Mouse (Mus musculus) midbrain, postnatal 0 days (tissue): Measurements from ENCODE around the gene Gnat1. TPM values are rescaled to one million over a fixed set of nuclear protein-coding genes. Genes with fewer than 3 reads are reported as not detected.

Experiments
- ATAC-seq: fragments of 200-750 bp; cut with Nextera tagmentation; 2 replicates; pipeline ENCODE4 v1.8.0; 2017; ENCODE audit warnings: moderate number of reproducible peaks, mild to moderate bottlenecking, moderate TSS enrichment, moderate library complexity; ENCODE audit not compliant: low FRiP score
- DNase-seq: peaks from one replicate; pipeline ENCODE4 v3.0.0-alpha.2; 2015; ENCODE audit warnings: low spot score
- H3K27ac ChIP-seq: fragments of 300-500 bp; sonication (generic); 2 replicates; pipeline ENCODE4 v1.5.1; 2014; ENCODE audit warnings: low read depth, mild to moderate bottlenecking, low read length, mixed read lengths
- H3K27me3 ChIP-seq: fragments of 300-500 bp; sonication (generic); 2 replicates; pipeline ENCODE4 v1.6.1; 2014; ENCODE audit warnings: low read length, control low read depth, mixed read lengths; ENCODE audit not compliant: insufficient read depth
- H3K36me3 ChIP-seq: fragments of 300-500 bp; sonication (generic); 2 replicates; pipeline ENCODE4 v1.6.1; 2014; ENCODE audit warnings: low read length, control low read depth, mixed read lengths; ENCODE audit not compliant: insufficient read depth
- H3K4me1 ChIP-seq: fragments of 300-500 bp; sonication (generic); 2 replicates; pipeline ENCODE4 v1.6.1; 2014; ENCODE audit warnings: mild to moderate bottlenecking, control low read depth, antibody characterized with exemption, low read length, mixed read lengths; ENCODE audit not compliant: insufficient read depth
- H3K4me2 ChIP-seq: fragments of 300-500 bp; sonication (generic); 2 replicates; pipeline ENCODE4 v1.6.1; 2014; ENCODE audit warnings: low read depth, mild to moderate bottlenecking, low read length, mixed read lengths; ENCODE audit not compliant: poor library complexity, severe bottlenecking
- H3K4me3 ChIP-seq: fragments of 300-500 bp; sonication (generic); 2 replicates; pipeline ENCODE4 v1.5.1; 2014; ENCODE audit warnings: low read depth, mild to moderate bottlenecking, low read length, moderate library complexity
- H3K9ac ChIP-seq: fragments of 300-500 bp; sonication (generic); replicated peaks from 2 replicates; pipeline ENCODE4 v1.6.1; 2014; ENCODE audit warnings: mild to moderate bottlenecking, low read length, moderate library complexity, mixed read lengths; ENCODE audit not compliant: poor library complexity, severe bottlenecking
- H3K9me3 ChIP-seq: fragments of 300-500 bp; sonication (generic); 2 replicates; pipeline ENCODE4 v1.6.1; 2016; ENCODE audit warnings: low read length, control low read depth
- CTCF ChIP-seq: IDR thresholded peaks from 2 replicates; pipeline ENCODE4 v1.5.1; 2016; ENCODE audit warnings: antibody characterized with exemption, mild to moderate bottlenecking
- WGBS: fragments of 180-500 bp; shearing (Covaris S2); extraction: QIAGEN DNeasy Blood & Tissue Kit; methylation state at CpG from one replicate; pipeline ENCODE4 v1.1.7; 2014; 5-methylcytosine and 5-hydroxymethylcytosine counted together
- polyA plus RNA-seq: library from polyadenylated mRNA; unstranded; fragments of >200 nt; fragmentation: Nextera tagmentation; extraction: Ambion mirVana; gene quantifications from 2 replicates; pipeline ENCODE4 v1.2.1, GENCODE M21; 2015
- total RNA-seq: library from RNA; depleted of rRNA; stranded (reverse); fragments of >200 nt; gene quantifications from 2 replicates; pipeline ENCODE4 v1.2.3, GENCODE M21; 2014

Gene Gnat1
- total and polyA plus RNA-seq, 2 experiments from 2014 or later = 0.55 to 2.6 TPM

- no peaks in the 10 kb centered on the region for H3K36me3 ChIP-seq
Measured at GRCm38 (mm10) chr9:107662342-107662741, 17.2 kb downstream of the Gnat1 start.

GRCm38 (mm10) chr9:107660777-107661176 is 18.7 kb downstream of the Gnat1 start:
- no peaks in the 10 kb centered on the region for H3K9me3 ChIP-seq
- peaks cover 7% of the 10 kb centered on the region; the same call in 1 of the 2 replicates for H3K27me3 ChIP-seq
- H3K4me1 ChIP-seq = peaks cover 8% of the 10 kb centered on the region; the same call in 1 of the 2 replicates
- ATAC-seq (no peak), DNase-seq (no peak)
- TF ChIP-seq CTCF = no peak
- no peak overlapping the region for H3K4me3 ChIP-seq
- H3K27ac ChIP-seq = peak overlapping the region; percentile 9; the same call in 1 of the 2 replicates
- no peaks in the 10 kb centered on the region for H3K36me3 ChIP-seq
- no peak overlapping the region for H3K9ac ChIP-seq
- no peak overlapping the region for H3K4me2 ChIP-seq
- 44% methylated on average over 3 of the region's 3 CpGs for WGBS

More at GRCm38 (mm10) chr9:107662342-107662741, 17.2 kb downstream of the Gnat1 start:
- no peak overlapping the region for H3K4me2 ChIP-seq
- 90% methylated on average over 8 of the region's 8 CpGs for WGBS
- H3K9ac ChIP-seq = no peak overlapping the region
- no peak for TF ChIP-seq CTCF
- H3K4me1 ChIP-seq = peaks cover 8% of the 10 kb centered on the region; the same call in 1 of the 2 replicates
- peaks cover 7% of the 10 kb centered on the region; the same call in 1 of the 2 replicates for H3K27me3 ChIP-seq
- DNase-seq (no peak), ATAC-seq (no peak)
- no peaks in the 10 kb centered on the region for H3K9me3 ChIP-seq
- H3K4me3 ChIP-seq = no peak overlapping the region
- H3K27ac ChIP-seq = no peak overlapping the region

GRCm38 (mm10) chr9:107659961-107660360 is 19.6 kb downstream of the Gnat1 start:
- H3K4me1 ChIP-seq = peaks cover 8% of the 10 kb centered on the region; the same call in 1 of the 2 replicates
- H3K27me3 ChIP-seq = no peaks in the 10 kb centered on the region
- TF ChIP-seq CTCF = no peak
- H3K9me3 ChIP-seq = no peaks in the 10 kb centered on the region
- ATAC-seq (peak; percentile 22; the same call in 1 of the 2 replicates), DNase-seq (peak; percentile 41)
- no peak overlapping the region for H3K9ac ChIP-seq
- peak overlapping the region; percentile 49; the same call in 1 of the 2 replicates for H3K27ac ChIP-seq
- H3K4me3 ChIP-seq = no peak overlapping the region
- no peaks in the 10 kb centered on the region for H3K36me3 ChIP-seq
- H3K4me2 ChIP-seq = no peak overlapping the region
- WGBS = 63% methylated on average over 3 of the region's 3 CpGs

GRCm38 (mm10) chr9:107659551-107659950 is 20.0 kb downstream of the Gnat1 start:
- Histone ChIP-seq H3K4me2 (no peak overlapping the region), H3K27ac (0 out of 2 replicates have a peak overlapping the region, but pooled peaks have one; percentile 49), H3K4me1 (peaks cover 8% of the 10 kb centered on the region; the same call in 1 of the 2 replicates), H3K9me3 (no peaks in the 10 kb centered on the region), H3K4me3 (no peak overlapping the region), H3K36me3 (no peaks in the 10 kb centered on the region), H3K27me3 (no peaks in the 10 kb centered on the region), H3K9ac (no peak overlapping the region)
- WGBS = 69% methylated on average over 10 of the region's 10 CpGs
- peak; percentile 79 for DNase-seq
- peak; percentile 82 for ATAC-seq
- no peak for TF ChIP-seq CTCF

GRCm38 (mm10) chr9:107658096-107658495 is 21.4 kb downstream of the Gnat1 start:
- H3K4me2 ChIP-seq = no peak overlapping the region
- no peaks in the 10 kb centered on the region for H3K9me3 ChIP-seq
- no peak overlapping the region for H3K27ac ChIP-seq
- no peak overlapping the region for H3K4me3 ChIP-seq
- H3K27me3 ChIP-seq = no peaks in the 10 kb centered on the region
- no peak for DNase-seq
- no peak overlapping the region for H3K9ac ChIP-seq
- WGBS = 91% methylated on average over 6 of the region's 6 CpGs
- no peak for ATAC-seq
- TF ChIP-seq CTCF = no peak
- 0 out of 2 replicates have a peak, but pooled peaks cover 3% of the 10 kb centered on the region for H3K4me1 ChIP-seq
- H3K36me3 ChIP-seq = no peaks in the 10 kb centered on the region

- H3K4me3 ChIP-seq = no peak overlapping the region
- no peaks in the 10 kb centered on the region for H3K27me3 ChIP-seq
- 0 out of 2 replicates have a peak, but pooled peaks cover 3% of the 10 kb centered on the region for H3K4me1 ChIP-seq
- no peak for ATAC-seq
- no peaks in the 10 kb centered on the region for H3K9me3 ChIP-seq
- TF ChIP-seq CTCF = no peak
- DNase-seq = no peak
- no peak overlapping the region for H3K27ac ChIP-seq
- no peaks in the 10 kb centered on the region for H3K36me3 ChIP-seq
- 81% methylated on average over 5 of the region's 5 CpGs for WGBS
- H3K9ac ChIP-seq = no peak overlapping the region
- no peak overlapping the region for H3K4me2 ChIP-seq
Measured at GRCm38 (mm10) chr9:107657144-107657543, 22.4 kb downstream of the Gnat1 start.
